Mouse (Mus musculus) thymus, adult 2 months (tissue): ENCODE measurements around the gene Shq1.

Experiments
- CTCF ChIP-seq: fragments of 200-500 bp; IDR thresholded peaks from 2 replicates; pipeline ENCODE4 v1.5.1; 2012; ENCODE audit warnings: mild to moderate bottlenecking, control low read depth, low read length, moderate library complexity, borderline replicate concordance; ENCODE audit not compliant: control insufficient read depth, poor library complexity, insufficient read depth; ENCODE audit errors: extremely low read depth
- POLR2A ChIP-seq: fragments of 200-500 bp; IDR thresholded peaks from 2 replicates; pipeline ENCODE4 v1.6.1; 2012; ENCODE audit warnings: mild to moderate bottlenecking, low read length, control low read depth, moderate library complexity; ENCODE audit not compliant: control insufficient read depth, poor library complexity, insufficient read depth; ENCODE audit errors: extremely low read depth

GRCm38 (mm10) chr6:100686341-100686740 lies 15.4 kb upstream of the Shq1 start:
- TF ChIP-seq CTCF (no peak), POLR2A (no peak)
